Mouse (Mus musculus) liver, postnatal 0 days (tissue): ENCODE results near the gene Mgst2.
A peak's percentile ranks its signal among the peaks of the same experiment; 100 is the strongest.

Experiments
- CTCF ChIP-seq: sonication (generic); IDR thresholded peaks from 2 replicates; pipeline ENCODE4 v1.5.1; 2016; ENCODE audit warnings: antibody characterized with exemption, low read depth
- EP300 ChIP-seq: IDR thresholded peaks from 2 replicates; pipeline ENCODE4 v1.6.1; 2016; ENCODE audit warnings: antibody characterized with exemption, low read depth, mild to moderate bottlenecking

- TF ChIP-seq EP300 (no peak), CTCF (peak; percentile 74)
These were observed 13.4 kb downstream of the Mgst2 start for GRCm38 (mm10) chr3:51673408-51674086.
